Mouse (Mus musculus) kidney, postnatal 14 days (tissue): ENCODE data around the gene Gm3376.
"Not testable (repeated sequence)": the region's sequence is repeated elsewhere in the genome, so short reads cannot be mapped to it uniquely, and the experiment has no call there.

Source experiments
- DNase-seq: peaks from one replicate; pipeline ENCODE4 v3.0.0; 2022; ENCODE audit warnings: mixed read lengths

Gm3376 gene

DNA sequence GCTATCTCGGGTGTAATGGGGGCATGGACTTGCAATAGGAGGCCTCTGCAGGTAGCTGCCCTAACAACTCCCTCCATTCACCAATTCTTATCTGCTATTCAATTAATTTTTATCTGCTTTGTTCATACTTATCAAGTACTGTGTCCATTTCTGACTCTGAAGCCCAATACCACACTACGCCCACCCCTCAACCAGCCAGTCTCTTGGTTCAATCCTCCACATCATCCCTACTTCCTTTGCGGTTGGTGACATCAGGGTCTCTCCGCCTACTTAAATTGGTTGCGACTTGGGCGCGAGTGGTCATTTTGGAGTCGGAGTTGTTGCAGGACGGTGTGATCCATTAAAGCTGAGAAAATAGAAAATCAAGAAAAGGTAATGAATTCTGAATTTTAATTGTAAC, at the start of gene Gm3376:
Gm3376 (plus strand) TSS at position 301 of the 400 bp plus-strand sequence.
- not testable (repeated sequence) for DNase-seq
